Mouse (Mus musculus) adrenal gland, adult 2 months (tissue): ENCODE measurements at regions not wholly inside any gene's neighbourhood (a gene's known extent, or its start where the extent isn't known, plus 50 kb on each side); places are given as distances from the start of the nearest gene placed in this dataset.

Experiments
- DNase-seq: peaks from one replicate; pipeline ENCODE4 v3.0.0; 2021

DNA sequence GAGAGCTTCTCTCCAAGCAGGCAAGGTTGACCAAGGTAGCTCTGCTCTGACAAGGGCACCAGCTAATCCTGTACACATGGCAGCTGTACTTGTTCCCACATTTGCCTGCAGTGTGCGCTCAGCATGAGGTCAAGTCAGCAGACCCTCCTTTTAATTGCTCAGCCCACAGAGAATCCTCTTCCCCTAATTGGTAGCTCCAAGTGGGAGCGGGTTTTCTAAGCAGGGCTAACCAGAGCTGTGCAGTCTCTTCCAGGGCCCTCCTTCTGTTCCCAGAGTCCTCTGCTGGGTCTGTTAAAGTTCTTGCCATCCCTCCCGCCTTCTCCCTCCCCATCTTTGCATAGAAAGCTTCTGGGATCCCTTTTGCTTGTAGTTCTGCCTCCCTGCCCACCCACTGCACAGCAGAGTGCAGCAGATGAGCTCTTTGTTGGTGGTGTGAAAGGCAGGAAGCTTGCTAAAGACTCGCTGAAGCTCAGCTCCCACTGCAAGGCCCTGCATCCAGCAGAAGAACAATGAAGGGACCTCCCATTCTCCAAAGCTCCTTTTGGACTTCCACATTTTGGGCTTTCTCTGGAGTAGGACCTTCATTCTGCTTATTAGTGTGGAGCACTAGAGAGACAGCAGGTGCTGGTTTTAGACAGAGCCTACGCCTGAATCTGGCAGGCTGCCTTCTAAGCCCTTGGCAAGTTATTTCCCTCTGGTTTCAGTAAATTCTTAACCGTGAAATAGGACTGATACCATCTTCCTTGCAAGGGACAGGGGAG is 235.3 kb upstream of the Serp2 start:
- DNase-seq: no peak

GRCm38 (mm10) chr14:76789376-76789775 is 232.7 kb upstream of the Serp2 start:
- DNase-seq: peak; percentile 58

GRCm38 (mm10) chr14:76787601-76788000 is 230.9 kb upstream of the Serp2 start:
- DNase-seq: peak; percentile 73

DNA sequence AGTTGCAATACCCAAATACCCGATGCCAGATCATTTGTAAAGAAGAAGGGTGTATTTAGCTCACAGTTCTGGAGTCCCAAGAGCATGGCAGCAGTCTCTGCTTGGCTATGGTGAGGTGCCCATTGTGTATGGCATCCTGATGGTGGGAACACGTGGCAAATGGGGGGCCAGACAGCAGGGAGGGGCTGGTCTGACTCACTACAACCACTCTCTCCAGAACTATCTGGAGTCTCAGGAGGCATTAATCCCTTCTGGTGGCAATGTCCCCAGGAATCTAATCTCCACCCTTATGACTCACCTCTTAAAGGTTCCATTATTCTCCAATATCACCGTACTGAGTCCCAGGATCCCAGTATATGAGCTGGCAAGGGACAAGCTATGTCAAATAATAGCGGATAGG is 229.5 kb upstream of the Serp2 start:
- no peak for DNase-seq

DNA sequence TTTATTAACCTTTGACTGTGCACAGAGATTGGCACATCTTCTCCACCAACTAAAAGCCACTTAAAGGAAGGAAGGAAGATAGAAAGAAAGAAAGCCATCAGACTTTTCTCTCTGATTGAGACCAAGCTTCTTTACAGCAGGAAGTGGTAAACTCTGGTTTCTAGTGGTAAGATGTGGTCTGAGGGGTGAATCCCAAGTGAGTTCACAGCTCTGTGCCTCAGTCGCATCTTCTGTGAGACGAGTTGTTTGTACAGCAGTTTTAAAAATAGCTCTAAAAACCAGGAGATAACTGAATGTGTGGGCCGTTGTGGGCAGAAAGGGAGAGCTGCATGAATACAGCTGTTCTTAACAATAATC is 224.8 kb upstream of the Serp2 start:
- no peak for DNase-seq

GRCm38 (mm10) chr14:76780572-76781523 is 224.2 kb upstream of the Serp2 start:
- DNase-seq: peak; percentile 69

- DNase-seq: peak; percentile 74
Measured at GRCm38 (mm10) chr14:76778541-76779399, 222.1 kb upstream of the Serp2 start.

DNA sequence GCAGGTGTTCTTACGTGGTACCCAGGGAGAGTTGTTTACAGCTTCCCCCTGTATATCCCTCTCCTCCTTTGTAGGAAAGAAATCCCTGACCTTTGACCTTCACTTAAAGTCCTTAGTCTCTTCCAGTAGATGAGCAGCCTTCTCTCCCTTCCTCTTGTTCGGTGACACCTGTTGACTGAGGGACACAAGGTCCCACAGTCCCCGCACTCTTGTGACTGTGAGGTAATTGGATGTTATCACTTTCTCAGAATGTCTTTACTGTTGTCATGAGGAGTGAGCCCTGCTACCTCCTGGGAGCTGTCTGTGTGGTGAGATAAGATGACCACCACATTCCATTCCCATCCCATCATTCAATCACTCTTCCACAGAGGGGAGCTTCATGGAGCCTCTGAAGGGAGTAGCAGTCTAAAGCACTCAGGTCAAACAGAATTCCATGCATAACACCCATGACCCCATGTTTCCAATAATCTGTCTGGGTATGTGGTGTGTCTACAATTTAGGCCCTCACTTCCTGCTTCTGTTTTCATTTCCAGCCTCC is 218.8 kb upstream of the Serp2 start:
- DNase-seq: no peak

- DNase-seq: no peak
Measured at GRCm38 (mm10) chr14:76772781-76773438, 216.2 kb upstream of the Serp2 start.

- DNase-seq: no peak
Measured at GRCm38 (mm10) chr14:76770106-76770505, 213.4 kb upstream of the Serp2 start.

DNA sequence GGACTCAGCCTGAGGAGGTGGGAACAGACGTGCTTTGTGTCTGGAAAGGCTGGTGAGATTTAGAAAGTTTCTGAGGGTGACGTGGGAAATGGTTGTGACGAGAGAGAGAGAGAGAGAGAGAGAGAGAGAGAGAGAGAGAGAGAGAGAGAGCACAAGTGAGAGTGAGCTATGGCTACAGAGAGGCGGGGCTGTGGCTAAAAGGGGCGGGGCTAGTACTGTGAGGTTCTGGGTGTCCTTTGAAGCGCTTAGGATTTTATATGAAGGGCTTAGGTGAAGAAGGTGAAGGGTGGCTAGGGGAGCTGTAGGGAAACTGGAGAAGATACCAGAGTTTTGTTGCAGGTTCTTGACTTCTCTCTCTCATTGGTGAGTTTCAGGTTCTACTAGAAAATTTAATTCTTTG is 210.6 kb upstream of the Serp2 start:
- DNase-seq: no peak

DNA sequence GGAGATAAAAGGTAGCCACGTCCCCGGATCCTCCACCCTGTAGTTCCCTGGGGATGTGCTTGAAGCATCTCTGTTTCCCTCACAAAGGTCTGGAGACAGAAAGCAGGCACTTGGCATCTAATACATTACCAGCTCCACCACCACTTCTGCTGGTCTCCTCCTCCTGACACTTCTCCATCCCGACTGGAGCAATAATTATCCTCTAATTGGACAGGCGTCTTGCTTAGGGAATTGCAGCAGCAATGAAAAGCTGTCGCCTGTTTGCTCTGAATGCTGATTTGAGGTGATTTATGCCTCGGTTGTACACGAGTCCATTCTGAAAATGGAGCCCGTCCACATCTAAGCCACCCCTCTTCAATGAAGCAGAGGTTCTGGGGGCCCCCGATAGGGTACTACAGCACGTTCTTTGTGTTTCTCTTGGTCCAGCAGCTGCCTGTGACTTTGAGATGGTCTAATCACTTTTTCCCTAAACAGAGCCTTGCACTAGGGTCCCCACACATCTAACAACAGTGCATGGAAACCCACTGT is 209.6 kb upstream of the Serp2 start:
- no peak for DNase-seq

DNA sequence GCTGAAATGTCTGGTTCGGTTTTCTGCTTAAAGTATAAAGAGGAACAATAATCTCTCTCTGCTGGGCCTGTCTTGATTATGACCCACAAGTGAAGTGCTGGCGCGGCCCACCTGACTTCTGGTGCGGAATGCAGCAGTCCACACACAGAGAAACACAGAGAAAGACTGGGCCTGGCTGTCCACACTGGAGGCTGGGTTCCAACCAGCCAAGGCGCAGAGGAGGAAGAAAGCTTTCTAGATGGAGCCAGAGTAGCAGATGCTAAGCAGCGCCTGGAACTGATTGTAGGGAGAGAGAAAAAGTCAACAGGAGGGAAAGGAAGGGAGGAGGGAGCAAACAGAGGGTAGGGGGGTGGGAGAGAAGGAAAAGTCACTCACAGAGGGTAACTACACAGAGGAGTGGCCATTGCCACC is 208.4 kb upstream of the Serp2 start:
- no peak for DNase-seq

DNA sequence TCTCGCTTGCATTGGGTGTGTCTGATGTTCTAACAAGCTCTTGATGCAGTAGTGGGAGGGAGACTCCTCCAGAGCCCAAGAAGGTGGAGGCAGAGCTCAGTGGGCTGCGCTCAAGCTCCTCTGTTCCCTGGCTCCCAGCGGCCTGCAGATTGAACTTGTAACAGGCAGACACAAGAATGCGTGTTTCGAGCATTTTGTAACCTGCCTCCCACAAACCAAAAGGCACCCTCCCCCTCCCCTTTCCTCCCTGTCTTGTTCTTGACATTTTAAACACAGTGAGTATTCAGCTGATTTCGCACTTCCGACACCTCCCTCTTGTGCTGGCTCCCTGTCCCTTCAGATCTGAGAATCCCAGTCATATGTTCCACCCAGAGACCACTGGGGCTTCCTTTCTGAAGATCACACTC is 207.7 kb upstream of the Serp2 start:
- peak; percentile 21 for DNase-seq

DNA sequence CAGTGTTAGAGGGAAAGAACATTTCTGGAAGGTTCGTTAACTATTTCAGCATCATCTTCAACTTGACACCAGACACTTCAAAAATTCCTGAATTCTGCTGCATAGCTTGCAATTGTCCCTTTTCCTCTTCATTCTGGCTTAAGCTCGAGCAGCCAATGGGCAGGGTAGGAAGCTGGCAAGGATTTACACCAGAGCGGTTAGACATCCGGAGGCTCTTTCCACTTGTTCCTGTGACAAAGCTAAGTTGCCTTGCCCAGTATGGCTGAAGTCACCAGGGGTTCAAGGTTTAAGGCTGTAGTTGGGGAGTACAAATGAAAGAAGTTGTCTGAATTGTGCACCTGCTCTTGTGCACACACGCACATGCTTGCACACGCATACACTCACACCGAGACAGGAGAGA is 206.8 kb upstream of the Serp2 start:
- no peak for DNase-seq

DNA sequence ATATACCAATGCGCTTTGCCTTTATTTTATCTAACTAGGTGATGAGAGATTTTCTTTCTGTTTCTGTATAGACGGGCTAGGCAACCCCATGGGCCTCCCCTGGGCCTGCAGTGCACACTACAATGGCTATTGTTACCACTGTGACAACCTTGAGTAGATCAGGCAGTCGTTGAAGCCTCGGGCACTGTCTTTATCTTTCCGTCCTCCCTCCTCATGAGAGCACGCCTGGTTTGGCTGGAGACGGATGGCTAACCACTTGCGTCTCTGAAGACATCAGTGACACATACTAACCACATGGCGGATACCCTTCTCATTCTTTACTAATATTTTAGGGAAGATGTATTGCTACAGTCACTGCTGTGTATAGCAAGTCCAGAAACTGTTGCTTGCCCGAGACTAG is 206.1 kb upstream of the Serp2 start:
- no peak for DNase-seq

DNA sequence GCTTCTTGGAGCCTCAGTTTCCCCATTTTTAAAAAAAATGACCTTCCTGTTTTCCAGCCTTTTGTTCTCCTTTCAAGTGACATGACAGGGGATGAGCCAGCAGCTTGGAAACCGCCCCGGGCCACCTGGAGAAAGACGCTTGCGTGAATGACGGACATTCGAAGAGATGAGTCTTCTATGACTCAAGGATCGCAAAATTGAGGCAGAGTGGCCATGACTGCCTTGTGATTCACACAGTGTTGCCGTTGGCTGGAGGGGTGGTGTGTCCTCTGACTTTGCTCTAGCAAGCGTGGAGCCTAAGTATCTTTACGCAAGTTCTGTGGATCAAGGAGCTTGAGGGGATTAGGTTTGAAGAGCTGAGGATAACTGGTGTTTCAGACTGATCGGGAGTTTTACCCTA is 205.0 kb upstream of the Serp2 start:
- DNase-seq: peak; percentile 77

DNA sequence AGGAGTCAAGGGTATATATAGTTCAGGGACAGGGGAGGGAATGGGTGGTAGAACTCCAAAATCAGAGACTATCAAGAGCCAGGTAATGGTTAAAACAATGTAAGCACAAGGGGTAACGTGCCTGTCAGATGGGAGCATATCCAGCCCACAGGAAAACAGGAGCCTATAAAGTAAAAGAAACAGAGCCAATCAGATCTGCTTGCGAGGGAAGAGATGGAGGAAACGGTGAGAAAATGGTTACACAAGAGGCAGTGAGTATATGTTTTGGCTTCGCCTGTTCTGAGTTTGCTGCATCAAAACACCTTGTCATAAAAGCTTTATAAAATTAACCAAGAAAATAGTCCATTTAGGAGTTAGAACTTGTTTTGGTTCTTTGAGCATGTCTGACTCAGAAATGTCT is 204.6 kb upstream of the Serp2 start:
- no peak for DNase-seq

DNA sequence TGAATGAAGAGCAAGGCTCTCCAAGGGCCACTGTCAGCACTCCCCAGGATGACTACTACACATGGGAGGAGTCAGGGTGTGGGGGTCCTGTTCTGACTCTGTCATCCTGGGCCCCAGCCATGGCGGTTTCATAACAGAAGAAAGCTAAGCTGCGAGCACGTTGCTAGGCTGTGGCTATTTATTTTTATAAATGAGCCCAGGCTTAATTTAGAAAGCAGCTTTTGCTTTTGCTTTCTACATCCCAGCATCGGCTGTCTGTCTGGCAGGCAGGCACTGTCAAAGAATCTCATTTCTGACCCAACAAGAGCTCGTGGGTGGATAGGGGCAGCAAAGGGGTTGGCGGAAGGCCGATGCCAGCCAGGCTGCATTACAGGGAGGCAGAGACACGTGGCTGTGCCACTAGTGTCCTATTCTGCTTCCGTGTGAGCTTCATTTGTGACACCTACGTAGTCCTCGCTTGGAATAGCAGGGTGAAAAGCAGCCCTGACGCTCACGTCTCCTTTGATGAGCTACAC is 203.9 kb upstream of the Serp2 start:
- peak; percentile 78 for DNase-seq

- no peak for DNase-seq
Measured at GRCm38 (mm10) chr14:76759377-76759776, 202.7 kb upstream of the Serp2 start.

GRCm38 (mm10) chr14:76758589-76758988 is 201.9 kb upstream of the Serp2 start:
- no peak for DNase-seq
